Mouse (Mus musculus) bone marrow macrophage, adult 2 months (primary cell): ENCODE results near the gene Capg. TPM values are rescaled to one million over a fixed set of nuclear protein-coding genes. Genes with fewer than 3 reads are reported as not detected.
"Not testable (repeated sequence)": the region's sequence is repeated elsewhere in the genome, so short reads cannot be mapped to it uniquely, and the experiment has no call there.

Experiments used
- H3K27ac ChIP-seq: 2 replicates; pipeline ENCODE4 v1.5.1; 2012; ENCODE audit warnings: low read depth, low read length; ENCODE audit not compliant: insufficient read depth
- H3K4me1 ChIP-seq: 2 replicates; pipeline ENCODE4 v1.6.1; 2012; ENCODE audit warnings: low read length; ENCODE audit not compliant: control insufficient read depth, insufficient read depth
- H3K4me3 ChIP-seq: 2 replicates; pipeline ENCODE4 v1.5.1; 2012; ENCODE audit warnings: mild to moderate bottlenecking, low read length, moderate library complexity; ENCODE audit not compliant: insufficient read depth
- CTCF ChIP-seq: IDR thresholded peaks from 2 replicates; pipeline ENCODE4 v1.5.1; 2012; ENCODE audit warnings: low read depth, mild to moderate bottlenecking, low read length, moderate library complexity
- POLR2A ChIP-seq: IDR thresholded peaks from 2 replicates; pipeline ENCODE4 v1.6.1; 2012; ENCODE audit warnings: mild to moderate bottlenecking, low read depth, low read length, borderline replicate concordance
- polyA plus RNA-seq: library from polyadenylated mRNA; stranded (reverse); fragments of >200 nt; gene quantifications from 2 replicates; pipeline ENCODE4 v1.2.4, GENCODE M21; 2012; ENCODE audit not compliant: missing spikeins, insufficient read depth, insufficient read length

Capg gene
- polyA plus RNA-seq, 1 experiment = 788 TPM

- Histone ChIP-seq H3K27ac (no peak overlapping the region), H3K4me1 (no peaks in the 10 kb centered on the region), H3K4me3 (no peak overlapping the region)
- no peak for TF ChIP-seq POLR2A
- no peak for TF ChIP-seq CTCF
Observed at GRCm38 (mm10) chr6:72528410-72529151, 15.6 kb upstream of the Capg start.

DNA sequence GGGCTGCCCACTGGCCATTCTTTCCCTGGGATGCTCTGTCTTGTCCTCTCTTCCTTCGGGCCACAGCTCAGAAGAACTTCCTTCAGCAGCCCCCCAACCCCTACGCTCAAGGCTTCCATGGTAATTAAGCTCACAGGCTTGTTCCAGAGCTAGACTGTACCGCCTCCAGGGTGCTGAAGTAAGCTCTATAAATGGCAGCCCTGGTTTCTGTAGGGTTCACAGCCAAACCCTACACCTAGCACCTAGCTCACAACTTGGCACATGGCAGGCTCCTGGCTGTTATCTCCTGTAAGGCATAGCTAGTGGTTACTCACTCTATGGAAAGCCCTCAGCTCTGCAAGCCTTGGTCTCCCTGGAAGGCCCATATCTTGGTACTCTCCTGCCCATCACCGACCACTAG lies 11.6 kb upstream of the Capg start:
- Histone ChIP-seq H3K27ac (no peak overlapping the region), H3K4me1 (0 out of 2 replicates have a peak, but pooled peaks cover 3% of the 10 kb centered on the region), H3K4me3 (no peak overlapping the region)
- no peak for TF ChIP-seq CTCF
- no peak for TF ChIP-seq POLR2A

- H3K4me3 ChIP-seq, H3K4me1 ChIP-seq, H3K27ac ChIP-seq: not testable (repeated sequence)
Observed at GRCm38 (mm10) chr6:72533555-72533954, 10.6 kb upstream of the Capg start.

GRCm38 (mm10) chr6:72534035-72534809 lies 10.0 kb upstream of the Capg start:
- Histone ChIP-seq H3K4me1 (0 out of 2 replicates have a peak, but pooled peaks cover 5% of the 10 kb centered on the region), H3K27ac (no peak overlapping the region), H3K4me3 (no peak overlapping the region)
- TF ChIP-seq CTCF (peak; percentile 99), POLR2A (no peak)

GRCm38 (mm10) chr6:72535165-72535564 lies 9.0 kb upstream of the Capg start:
- TF ChIP-seq CTCF (peak; percentile 93), POLR2A (no peak)
- Histone ChIP-seq H3K4me3 (no peak overlapping the region), H3K27ac (no peak overlapping the region), H3K4me1 (0 out of 2 replicates have a peak, but pooled peaks cover 5% of the 10 kb centered on the region)

GRCm38 (mm10) chr6:72537998-72538500 lies 6.1 kb upstream of the Capg start:
- H3K4me3 ChIP-seq = peak overlapping the region; percentile 34; the same call in 1 of the 2 replicates
- H3K27ac ChIP-seq = no peak overlapping the region
- no peak for TF ChIP-seq POLR2A
- no peak for TF ChIP-seq CTCF
- peaks cover 12% of the 10 kb centered on the region for H3K4me1 ChIP-seq

DNA sequence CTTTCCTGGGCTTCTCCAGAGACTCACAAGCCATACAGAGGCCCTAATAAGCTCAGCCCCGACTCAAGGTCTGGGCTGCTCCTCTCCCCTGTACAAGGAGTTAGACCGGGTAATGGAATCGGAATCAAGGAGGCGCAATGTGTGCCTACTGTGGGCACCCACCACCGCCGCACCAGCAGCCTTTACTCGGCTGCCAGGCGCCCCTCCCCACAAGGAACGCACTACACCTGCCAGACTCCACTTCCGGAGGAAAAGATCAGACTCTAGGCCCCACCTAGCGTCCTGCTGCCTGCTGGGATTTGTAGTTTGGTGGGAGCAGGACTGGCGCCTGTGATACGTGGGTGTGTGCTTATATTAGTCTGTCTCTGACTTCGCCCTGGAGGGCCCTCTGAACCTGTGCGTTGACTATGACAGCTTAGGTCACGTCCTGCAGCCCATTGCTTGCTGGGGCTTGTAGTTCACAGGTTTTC lies 5.6 kb upstream of the Capg start:
- H3K27ac ChIP-seq = no peak overlapping the region
- peak overlapping the region; percentile 34 for H3K4me3 ChIP-seq
- TF ChIP-seq POLR2A = no peak
- TF ChIP-seq CTCF = no peak
- peaks cover 18% of the 10 kb centered on the region for H3K4me1 ChIP-seq

- peak overlapping the region; percentile 97; the same call in 1 of the 2 replicates for H3K27ac ChIP-seq
- no peak overlapping the region for H3K4me3 ChIP-seq
- peaks cover 34% of the 10 kb centered on the region for H3K4me1 ChIP-seq
- TF ChIP-seq POLR2A (no peak), CTCF (no peak)
Observed at GRCm38 (mm10) chr6:72543265-72543850, 833 bp upstream of the Capg start.

GRCm38 (mm10) chr6:72545377-72545776 lies 1.2 kb downstream of the Capg start:
- Histone ChIP-seq H3K4me1 (peaks cover 38% of the 10 kb centered on the region), H3K4me3 (peak overlapping the region; percentile 41), H3K27ac (peak overlapping the region; percentile 68)
- TF ChIP-seq POLR2A (no peak), CTCF (no peak)
